Mouse (Mus musculus) megakaryocyte, adult 5-6 weeks (primary cell): Measurements from ENCODE around the gene Rbmx. TPM values are rescaled to one million over a fixed set of nuclear protein-coding genes. Genes with fewer than 3 reads are reported as not detected.

ENCODE experiments used
- ATAC-seq: 2 replicates; pipeline ENCODE4 v1.8.0; 2016; ENCODE audit warnings: mild to moderate bottlenecking, inconsistent platforms; ENCODE audit not compliant: poor library complexity, severe bottlenecking
- total RNA-seq, 2 experiments: library from RNA; stranded (forward) in 1 of 2; stranded (reverse) in 1 of 2; fragments of 153-499, 151-499 nt in 1 of 2; fragments of 221-1000, 200-1000 nt in 1 of 2; gene quantifications; 2 replicates each; pipeline versions ENCODE4 v1.2.3 to v1.2.4; 2015 to 2017

Gene Rbmx
- 64.3 and 75.0 TPM in 2 replicates for total RNA-seq (2015)
- 46.8 and 61.4 TPM in 2 replicates for total RNA-seq (2017)

DNA sequence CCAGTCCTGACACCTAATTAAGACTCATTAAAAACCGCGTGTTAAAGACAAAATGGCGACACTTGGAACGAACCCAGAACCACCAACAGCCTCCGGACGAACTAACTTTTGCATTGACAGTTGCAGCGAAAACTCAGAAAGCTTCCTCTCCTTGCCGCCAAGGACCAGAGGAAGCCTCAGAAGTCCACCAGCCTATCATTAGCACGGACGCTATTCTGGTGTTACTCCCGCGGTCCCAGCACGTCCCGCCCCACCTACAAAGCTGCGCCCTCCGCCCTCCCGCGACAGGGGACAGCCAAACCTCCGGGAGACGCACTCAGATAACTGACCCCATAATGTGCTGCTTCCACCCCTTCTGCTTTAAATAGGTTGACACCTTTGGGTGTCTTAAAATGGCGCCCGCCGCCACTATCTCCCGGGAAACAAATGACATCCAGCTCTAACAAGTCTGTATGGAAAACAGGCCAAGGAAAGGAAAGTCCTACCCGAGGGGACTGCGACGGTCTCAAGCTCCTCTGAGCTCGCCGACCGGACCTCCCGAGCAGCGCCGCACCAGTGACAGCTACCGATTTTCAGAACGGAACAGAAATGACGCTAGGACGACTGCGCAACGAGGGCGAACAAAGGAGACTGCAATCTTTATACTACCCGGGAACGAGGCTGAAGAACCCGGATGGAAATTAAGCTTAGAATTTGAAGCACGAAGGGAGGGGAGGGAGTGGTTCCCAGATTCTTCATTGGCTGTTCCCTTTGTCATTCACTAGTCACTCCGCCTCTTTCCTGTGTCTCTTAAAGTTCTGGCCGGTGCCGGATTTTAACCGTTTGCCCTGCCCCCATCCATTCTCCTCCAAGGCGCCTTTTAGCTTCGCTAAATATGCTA lies at the start of gene Rbmx:
Gene Rbmx, minus strand, starts transcription at position 670 of the 880 bp plus-strand sequence.
- ATAC-seq: peak; percentile 95

- ATAC-seq: no peak
These were observed 41.1 kb upstream of the Rbmx start for GRCm38 (mm10) chrX:57433897-57434296.

- ATAC-seq: no peak
These were observed 38.8 kb upstream of the Rbmx start for GRCm38 (mm10) chrX:57431610-57432009.

DNA sequence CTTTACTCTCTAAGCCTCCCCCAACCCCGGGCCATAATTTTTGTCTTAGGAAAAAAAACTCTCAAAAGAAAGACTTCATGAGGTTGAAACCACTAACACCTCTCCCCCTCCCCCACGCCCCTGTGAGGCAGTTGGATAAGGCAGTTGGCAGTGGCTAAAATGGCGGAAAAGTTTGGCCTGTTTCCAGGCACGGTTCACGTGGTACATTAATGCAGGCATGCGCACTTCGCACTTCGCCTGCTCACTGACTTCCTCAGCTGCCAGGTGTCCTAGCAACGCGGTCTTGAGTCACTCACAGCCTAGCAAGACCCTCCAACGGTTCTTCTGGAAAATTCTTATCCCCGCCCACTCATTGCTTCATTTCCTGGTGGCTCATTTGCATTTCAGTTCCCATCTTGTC lies 15.9 kb upstream of the Rbmx start, which contains the start of gene Gm364:
Gene Gm364, plus strand, starts transcription at position 386 of the 400 bp plus-strand sequence.
- ATAC-seq: no peak

DNA sequence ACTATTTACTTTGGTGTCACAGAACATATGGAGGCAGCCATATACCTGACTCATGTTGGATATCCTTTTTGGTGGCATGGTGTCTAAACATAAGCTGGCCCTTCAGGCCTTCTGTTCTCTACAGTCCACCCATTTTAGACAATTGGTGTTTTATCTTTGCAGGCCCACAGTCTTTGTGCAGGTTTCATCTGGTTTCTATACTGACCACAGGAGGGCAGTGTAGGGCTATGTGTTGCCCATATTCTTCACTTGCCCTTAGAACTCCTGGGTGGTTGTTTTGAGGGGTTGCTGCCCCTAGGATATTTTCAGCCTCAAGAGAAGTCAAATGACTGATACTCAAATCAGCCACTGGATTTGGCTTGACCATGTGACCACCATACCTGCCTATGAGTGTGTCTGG lies 10.8 kb upstream of the Rbmx start:
- peak; percentile 52 for ATAC-seq

DNA sequence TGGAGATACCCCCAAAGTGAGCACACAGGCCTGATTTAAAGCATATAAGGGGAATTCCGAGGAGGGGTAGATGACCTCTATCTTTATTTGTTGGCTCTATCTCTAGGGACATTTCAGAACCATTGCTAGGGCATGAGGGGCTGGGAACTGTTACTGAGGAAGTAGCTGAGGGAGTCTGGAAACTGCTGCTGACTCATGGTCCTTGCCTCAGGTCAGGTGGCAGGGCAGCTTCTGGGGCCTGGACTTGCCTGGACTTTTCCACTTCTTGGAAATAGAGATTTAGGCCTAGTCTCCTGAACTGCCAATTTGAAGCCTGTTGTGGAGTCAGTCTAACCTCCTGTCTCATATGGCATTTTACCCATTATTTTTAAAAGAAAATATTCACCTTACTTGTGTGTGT lies 8.6 kb upstream of the Rbmx start:
- ATAC-seq: peak; percentile 56

DNA sequence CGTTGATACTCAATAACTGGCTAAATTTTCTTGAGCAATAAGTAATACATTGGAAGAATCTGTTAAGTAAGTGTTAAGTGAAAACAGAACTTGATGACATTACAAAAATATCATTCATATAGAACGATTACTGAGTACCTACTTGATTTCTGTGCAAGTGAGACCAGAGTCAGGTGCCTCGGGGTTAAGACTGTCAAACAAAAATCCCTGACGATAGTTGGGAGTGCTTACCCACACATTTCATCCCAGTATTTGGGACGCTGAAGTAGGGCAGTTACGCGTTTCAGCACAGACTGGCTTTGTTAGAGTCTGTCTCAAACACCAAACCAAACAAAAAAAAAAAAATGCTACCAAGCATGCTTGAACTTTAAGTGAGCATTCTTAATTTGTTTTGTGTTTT lies 576 bp upstream of the Rbmx start:
- no peak for ATAC-seq

- no peak for ATAC-seq
These were observed 11.9 kb downstream of the Rbmx start for GRCm38 (mm10) chrX:57380915-57381314.

DNA sequence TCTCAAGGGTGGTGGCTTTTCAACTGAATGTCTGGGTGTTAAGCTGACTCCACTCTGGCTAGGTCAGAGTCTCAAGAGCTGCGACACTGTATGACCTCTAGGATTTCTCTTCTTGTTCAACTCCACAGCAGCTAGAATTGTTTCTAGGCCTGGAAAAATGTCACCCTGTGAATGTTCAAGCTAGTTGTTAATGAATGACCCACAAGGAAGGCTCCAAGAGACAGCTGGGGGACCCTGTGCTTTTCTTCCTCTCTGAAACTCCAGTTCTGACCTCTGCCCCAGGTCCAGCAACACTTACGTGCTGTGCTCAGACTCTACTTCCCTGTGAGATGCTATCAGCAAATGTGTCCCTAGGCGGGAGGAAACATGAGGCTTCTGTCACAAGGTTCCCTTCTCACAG lies 14.3 kb downstream of the Rbmx start:
- ATAC-seq: no peak

- peak; percentile 57; the same call in 1 of the 2 replicates for ATAC-seq
These were observed 15.7 kb downstream of the Rbmx start for GRCm38 (mm10) chrX:57377096-57377495.

DNA sequence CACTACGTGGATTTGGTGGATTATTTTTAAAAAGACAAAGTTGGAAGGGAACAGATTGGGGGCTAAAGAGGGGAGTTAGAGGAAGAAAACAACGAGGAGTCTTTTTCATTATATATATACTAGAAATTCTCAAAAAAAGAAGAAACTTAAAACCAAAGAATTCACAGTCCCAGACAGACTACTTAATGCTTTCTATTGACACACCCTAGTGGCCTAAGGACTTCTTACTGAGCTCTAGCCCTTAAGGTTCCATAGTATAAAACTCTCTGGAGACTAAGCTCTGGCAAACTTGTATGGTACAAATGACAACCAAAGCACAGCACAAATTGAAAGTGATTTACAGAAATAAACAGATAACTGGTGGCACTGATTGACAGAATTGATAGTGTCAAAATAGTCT lies 18.8 kb downstream of the Rbmx start:
- no peak for ATAC-seq

DNA sequence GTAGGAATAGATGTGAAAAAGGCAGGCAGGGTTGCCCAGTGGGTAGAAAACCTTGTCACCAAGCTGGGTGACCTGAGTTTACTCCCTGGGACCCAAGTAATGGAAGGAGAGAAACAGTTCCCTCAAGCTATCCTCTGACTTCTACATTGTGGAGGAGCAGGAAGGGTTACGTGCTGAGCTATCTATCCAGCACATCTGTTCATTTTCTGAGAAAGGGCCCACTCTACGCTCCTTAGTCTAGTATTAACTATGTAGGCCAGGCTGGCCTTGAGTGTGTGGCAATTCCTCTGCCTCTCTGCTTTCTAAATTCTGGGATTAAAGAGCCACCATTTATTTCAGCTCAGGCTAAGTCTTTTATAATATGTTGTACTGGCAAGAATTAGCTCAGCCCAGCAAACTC lies 19.3 kb downstream of the Rbmx start:
- no peak for ATAC-seq

- 0 out of 2 replicates have a peak, but pooled peaks have one; percentile 21 for ATAC-seq
These were observed 19.9 kb downstream of the Rbmx start for GRCm38 (mm10) chrX:57372965-57373364.

GRCm38 (mm10) chrX:57364891-57365569 lies 27.8 kb downstream of the Rbmx start:
- no peak for ATAC-seq

GRCm38 (mm10) chrX:57359316-57359715 lies 33.5 kb downstream of the Rbmx start:
- no peak for ATAC-seq

DNA sequence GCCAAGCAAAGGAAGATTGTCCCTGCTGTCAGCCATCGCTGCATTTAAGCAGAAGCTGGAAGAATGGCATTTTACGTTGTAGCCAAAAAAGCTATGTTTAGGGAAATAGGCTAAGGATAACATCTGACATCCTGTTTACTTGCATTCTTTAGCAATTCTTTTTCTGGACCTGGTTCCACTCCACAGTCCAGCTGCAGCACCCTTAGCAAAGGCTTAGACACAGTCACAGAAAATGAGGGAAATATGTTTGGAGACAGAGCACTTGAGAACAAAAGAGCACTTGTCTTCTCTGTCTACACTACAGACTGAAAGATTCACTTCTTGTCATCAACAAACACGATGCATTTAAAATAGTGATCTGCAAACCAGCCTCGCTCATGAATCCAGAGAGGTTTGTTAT lies 53.6 kb downstream of the Rbmx start:
- ATAC-seq: no peak; the same call in 1 of the 2 replicates

DNA sequence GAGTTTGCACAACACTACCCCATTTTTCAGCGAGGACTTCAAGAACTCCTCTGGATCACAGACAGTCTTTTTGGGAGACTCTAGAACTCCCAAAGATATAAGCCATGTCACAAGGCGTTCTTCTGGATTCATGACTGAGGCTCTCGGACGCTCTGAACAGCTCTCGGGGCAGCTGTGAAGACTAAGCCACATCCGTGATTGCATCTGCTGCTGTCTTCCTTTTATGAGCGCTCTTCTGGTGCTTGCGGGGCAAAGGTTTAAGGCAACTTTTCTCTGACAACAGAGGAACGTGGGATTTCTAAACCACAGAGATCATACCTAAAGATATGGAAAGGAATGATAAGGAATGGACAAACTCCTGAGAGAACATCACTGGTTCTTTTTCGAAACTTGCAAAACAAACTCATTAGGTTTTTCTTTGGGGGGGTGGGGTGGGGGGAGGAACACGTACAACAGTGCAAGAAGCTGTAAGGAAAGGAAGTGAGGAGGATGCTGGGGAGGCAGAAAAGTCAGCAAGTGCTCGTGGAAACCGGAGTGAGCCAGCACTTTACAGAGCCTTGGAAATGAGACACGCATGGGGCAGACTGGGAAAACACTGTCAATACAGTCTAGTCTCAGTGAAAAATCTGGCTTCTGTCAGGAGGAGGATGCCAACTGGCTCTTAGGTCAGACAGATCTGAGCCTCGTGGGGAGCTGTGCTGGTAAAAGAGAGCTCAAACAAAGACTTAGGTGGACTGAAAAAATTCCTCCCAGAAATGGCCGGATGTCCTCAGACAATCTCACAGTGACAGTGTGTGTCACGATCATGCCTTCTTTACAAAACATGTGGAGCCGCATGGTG lies 54.2 kb downstream of the Rbmx start, which contains the start of gene Arhgef6:
Gene Arhgef6, minus strand, starts transcription at position 359 of the 841 bp plus-strand sequence.
- ATAC-seq: peak; percentile 65

GRCm38 (mm10) chrX:57337582-57337981 lies 55.3 kb downstream of the Rbmx start:
- no peak for ATAC-seq

DNA sequence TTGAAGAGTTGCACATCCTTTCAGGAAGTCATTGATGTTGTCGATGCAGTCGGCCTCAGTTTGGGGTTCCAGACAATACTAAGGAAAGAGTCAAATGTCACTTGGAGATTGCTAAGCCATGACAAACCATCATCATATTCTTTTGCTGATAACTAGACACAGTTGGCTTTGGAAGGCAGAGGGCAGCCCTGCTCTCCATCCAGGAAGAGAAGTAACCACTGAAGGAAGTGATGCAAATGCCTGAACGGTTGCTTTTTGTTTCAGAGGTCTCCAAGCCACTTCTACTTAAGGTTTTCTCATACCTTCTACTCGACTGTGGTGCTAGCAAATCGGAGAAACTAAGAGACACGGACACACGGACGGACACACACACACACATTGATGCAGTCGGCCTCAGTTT lies 55.9 kb downstream of the Rbmx start:
- peak; percentile 70 for ATAC-seq

GRCm38 (mm10) chrX:57335313-57335712 lies 57.5 kb downstream of the Rbmx start:
- 0 out of 2 replicates have a peak, but pooled peaks have one; percentile 17 for ATAC-seq
